ENCODE assay signal across 15 mouse cellular contexts in genomic region chr17:83081729-83082128, GRCm38 (mm10).
DNase-seq lines count a peak whose midpoint lies in the region; ATAC-seq and TF ChIP-seq lines count a peak whose summit lies in the region.
"Had no signal": no experiment of that assay in that cellular context is flagged by ENCODE, and none has a peak within 500 bp of the region (broad histone marks: within the 10 kb centered on the region; RNA-seq: fewer than 3 reads in every experiment).

No protein-coding gene starts in this region.

- H3K4me1 ChIP-seq in heart, embryonic 15.5 days (replicated peaks): peaks cover 30% of the 10 kb centered on the region
- no peaks in the 10 kb centered on the region for H3K4me1 ChIP-seq in intestine, postnatal 0 days (replicated peaks; ENCODE audit: control insufficient read depth, insufficient read depth, low read length)

- 47% methylated on average over 8 of the region's 8 CpGs for WGBS in heart, embryonic 15.5 days
- WGBS in intestine, postnatal 0 days: 24% methylated on average over 8 of the region's 8 CpGs

- no peak for ATAC-seq in heart, embryonic 15.5 days (replicated peaks; ENCODE audit: insufficient number of reproducible peaks, insufficient read depth, low FRiP score, low read depth)
- ATAC-seq in intestine, postnatal 0 days: no peak

- intact Hi-C loops in heart, postnatal 14 days (cut with DNase I): no loop called here
- intact Hi-C loops in left cerebral cortex, postnatal 36 days (cut with DNase I): no loop called here

- no peaks in the 10 kb centered on the region for H3K27me3 ChIP-seq in heart, embryonic 15.5 days
- no peaks in the 10 kb centered on the region for H3K27me3 ChIP-seq in intestine, postnatal 0 days (replicated peaks; ENCODE audit: control insufficient read depth, insufficient read depth, low read length)

- H3K9ac ChIP-seq in heart, embryonic 15.5 days: no peak overlapping the region
- H3K9ac ChIP-seq in intestine, postnatal 0 days (ENCODE audit: low read depth, low read length): no peak overlapping the region
- H3K9ac ChIP-seq: embryonic facial prominence, embryonic 12.5 days; forebrain, embryonic 12.5 days had no signal

- H3K9me3 ChIP-seq in heart, embryonic 15.5 days (replicated peaks): no peaks in the 10 kb centered on the region
- 0 out of 2 replicates have a peak, but pooled peaks cover 3% of the 10 kb centered on the region for H3K9me3 ChIP-seq in intestine, postnatal 0 days (ENCODE audit: control insufficient read depth)
- H3K9me3 ChIP-seq: embryonic facial prominence, embryonic 12.5 days had no signal

- H3K27ac ChIP-seq in heart, embryonic 15.5 days: 0 out of 2 replicates have a peak overlapping the region, but pooled peaks have one; percentile 27
- 0 out of 2 replicates have a peak overlapping the region, but pooled peaks have one; percentile 41 for H3K27ac ChIP-seq in intestine, postnatal 0 days (ENCODE audit: low read depth, low read length)
- H3K27ac ChIP-seq: forebrain, embryonic 12.5 days; gastrocnemius, adult 2 months had no signal

- H3K36me3 ChIP-seq in heart, embryonic 15.5 days: no peaks in the 10 kb centered on the region
- H3K36me3 ChIP-seq in intestine, postnatal 0 days (ENCODE audit: control insufficient read depth, insufficient read depth): no peaks in the 10 kb centered on the region
- H3K36me3 ChIP-seq: embryonic facial prominence, embryonic 12.5 days; forebrain, embryonic 12.5 days; G1E had no signal

- DNase-seq in heart, postnatal 14 days: no peak
- DNase-seq in A20 (ENCODE audit: low read depth, low spot score): peak; percentile 55
- DNase-seq in kidney, postnatal 36 days: peak; percentile 12 to 14
- no peak for DNase-seq in left cerebral cortex, postnatal 36 days (ENCODE audit: low spot score in 2 of 2)
- no peak for DNase-seq in right cerebral cortex, postnatal 4 days
- DNase-seq in ovary, postnatal 36 days (ENCODE audit: low spot score): no peak
- DNase-seq: B cell, adult 2 months; cerebellum, adult 9-11 months; gastrocnemius, adult 2 months; right cerebral cortex, postnatal 14 days had no signal

- no peak overlapping the region for H3K4me3 ChIP-seq in heart, embryonic 15.5 days
- no peak overlapping the region for H3K4me3 ChIP-seq in intestine, postnatal 0 days (ENCODE audit: low read depth, low read length)
- H3K4me3 ChIP-seq: embryonic facial prominence, embryonic 12.5 days; forebrain, embryonic 12.5 days; gastrocnemius, adult 2 months had no signal

- no peak overlapping the region for H3K4me2 ChIP-seq in heart, embryonic 15.5 days
- H3K4me2 ChIP-seq in intestine, postnatal 0 days (replicated peaks; ENCODE audit: low read depth): no peak overlapping the region
- H3K4me2 ChIP-seq: embryonic facial prominence, embryonic 12.5 days; forebrain, embryonic 12.5 days had no signal

- TF ChIP-seq CTCF in intestine, postnatal 0 days (IDR thresholded peaks at IDR 0.05; ENCODE audit: low read depth): no peak

Comparison
In these comparisons a context has a peak if more than half of its experiments do, and no peak if none do; other contexts are left out.
1. DNase-seq: peak in A20 (single experiment) and kidney, postnatal 36 days (2 of 2); none in heart, postnatal 14 days (0 of 2), left cerebral cortex, postnatal 36 days (0 of 2), right cerebral cortex, postnatal 4 days (single experiment) and ovary, postnatal 36 days (single experiment).